25 mouse cellular contexts compared by ENCODE assay signal in genomic region chr14:16842036-16842435, GRCm38 (mm10). TPM values are rescaled to one million over a fixed set of nuclear protein-coding genes. Genes with fewer than 3 reads are reported as not detected.
DNase-seq lines count a peak whose midpoint lies in the region; ATAC-seq lines count a peak whose summit lies in the region.
"Had no signal": no experiment of that assay in that cellular context is flagged by ENCODE, and none has a peak within 500 bp of the region (broad histone marks: within the 10 kb centered on the region; RNA-seq: fewer than 3 reads in every experiment).

No protein-coding gene starts in this region.

- H3K9ac ChIP-seq in hindbrain, embryonic 11.5 days (ENCODE audit: low read depth, low read length): no peak overlapping the region
- no peak overlapping the region for H3K9ac ChIP-seq in intestine, embryonic 15.5 days
- H3K9ac ChIP-seq in intestine, embryonic 16.5 days (ENCODE audit: low read depth, low read length): no peak overlapping the region
- H3K9ac ChIP-seq in neural tube, embryonic 12.5 days: no peak overlapping the region
- no peak overlapping the region for H3K9ac ChIP-seq in neural tube, embryonic 15.5 days (replicated peaks)
- H3K9ac ChIP-seq: embryonic facial prominence, embryonic 13.5 days; forebrain, embryonic 12.5 days; forebrain, embryonic 15.5 days; heart, embryonic 13.5 days had no signal

- 32% methylated on average over 3 of the region's 3 CpGs for WGBS in hindbrain, embryonic 10.5 days
- WGBS in hindbrain, embryonic 11.5 days: 15% methylated on average over 3 of the region's 3 CpGs
- WGBS in intestine, embryonic 15.5 days: 53% methylated on average over 3 of the region's 3 CpGs
- WGBS in intestine, embryonic 16.5 days: 54% methylated on average over 3 of the region's 3 CpGs
- WGBS in neural tube, embryonic 12.5 days: 16% methylated on average over 3 of the region's 3 CpGs
- 31% methylated on average over 3 of the region's 3 CpGs for WGBS in neural tube, embryonic 15.5 days

- DNase-seq in cerebellum, postnatal 36 days: no peak
- peak; percentile 23 for DNase-seq in hindbrain, embryonic 10.5 days (ENCODE audit: low spot score)
- DNase-seq in hindbrain, embryonic 11.5 days (ENCODE audit: low spot score): no peak
- DNase-seq: adrenal gland, adult 8-10 months; adrenal gland, postnatal 25 days; gastrocnemius, postnatal 10 days; gastrocnemius, postnatal 36 days; heart, adult 2 months; heart, postnatal 14 days; heart, postnatal 4 days; kidney, adult 11 months had no signal

- H3K27me3 ChIP-seq in hindbrain, embryonic 10.5 days (ENCODE audit: insufficient read depth, poor library complexity, severe bottlenecking): no peaks in the 10 kb centered on the region
- no peaks in the 10 kb centered on the region for H3K27me3 ChIP-seq in hindbrain, embryonic 11.5 days (ENCODE audit: control insufficient read depth, insufficient read depth, low read length)
- H3K27me3 ChIP-seq in intestine, embryonic 15.5 days (replicated peaks): no peaks in the 10 kb centered on the region
- H3K27me3 ChIP-seq in intestine, embryonic 16.5 days (replicated peaks; ENCODE audit: control insufficient read depth, insufficient read depth, low read length): no peaks in the 10 kb centered on the region
- no peaks in the 10 kb centered on the region for H3K27me3 ChIP-seq in neural tube, embryonic 12.5 days (replicated peaks)
- no peaks in the 10 kb centered on the region for H3K27me3 ChIP-seq in neural tube, embryonic 15.5 days (replicated peaks)
- H3K27me3 ChIP-seq: embryonic facial prominence, embryonic 13.5 days; forebrain, embryonic 12.5 days; forebrain, embryonic 15.5 days; heart, embryonic 13.5 days had no signal

- ATAC-seq in cerebellum, adult (ENCODE audit: insufficient number of reproducible peaks, low FRiP score, low TSS enrichment): 0 out of 2 replicates have a peak, but pooled peaks have one; percentile 15
- ATAC-seq in hindbrain, embryonic 11.5 days (ENCODE audit: low FRiP score): no peak
- ATAC-seq in intestine, embryonic 15.5 days: peak; percentile 56
- ATAC-seq in intestine, embryonic 16.5 days: no peak
- no peak; the same call in none of the 2 replicates for ATAC-seq in neural tube, embryonic 12.5 days (ENCODE audit: low FRiP score, low read depth)
- ATAC-seq in neural tube, embryonic 15.5 days (ENCODE audit: low FRiP score): no peak
- ATAC-seq: activated CD4-positive, CD25-positive, alpha-beta regulatory T cell, adult 4 months; inflammation-experienced regulatory T-cells, adult 6 months had no signal

- H3K4me3 ChIP-seq in hindbrain, embryonic 10.5 days: no peak overlapping the region
- H3K4me3 ChIP-seq in hindbrain, embryonic 11.5 days (ENCODE audit: low read depth, low read length): no peak overlapping the region
- H3K4me3 ChIP-seq in intestine, embryonic 15.5 days (replicated peaks): no peak overlapping the region
- H3K4me3 ChIP-seq in intestine, embryonic 16.5 days (ENCODE audit: low read length): no peak overlapping the region
- H3K4me3 ChIP-seq in neural tube, embryonic 12.5 days: no peak overlapping the region
- H3K4me3 ChIP-seq in neural tube, embryonic 15.5 days (replicated peaks): no peak overlapping the region
- H3K4me3 ChIP-seq: embryonic facial prominence, embryonic 10.5 days; embryonic facial prominence, embryonic 13.5 days; erythroblast, embryonic 14.5 days; forebrain, embryonic 12.5 days; forebrain, embryonic 15.5 days; heart, adult 2 months; heart, embryonic 10.5 days; heart, embryonic 13.5 days had no signal

- H3K4me2 ChIP-seq in hindbrain, embryonic 11.5 days (replicated peaks; ENCODE audit: low read depth, low read length): no peak overlapping the region
- no peak overlapping the region for H3K4me2 ChIP-seq in intestine, embryonic 15.5 days (replicated peaks)
- H3K4me2 ChIP-seq in intestine, embryonic 16.5 days (ENCODE audit: low read depth, low read length): no peak overlapping the region
- peak overlapping the region; percentile 12; the same call in 1 of the 2 replicates for H3K4me2 ChIP-seq in neural tube, embryonic 12.5 days (replicated peaks)
- H3K4me2 ChIP-seq in neural tube, embryonic 15.5 days: no peak overlapping the region
- H3K4me2 ChIP-seq: embryonic facial prominence, embryonic 13.5 days; forebrain, embryonic 12.5 days; forebrain, embryonic 15.5 days; heart, embryonic 13.5 days had no signal

- H3K27ac ChIP-seq in hindbrain, embryonic 10.5 days: no peak overlapping the region
- H3K27ac ChIP-seq in hindbrain, embryonic 11.5 days (ENCODE audit: low read depth, low read length): no peak overlapping the region
- no peak overlapping the region for H3K27ac ChIP-seq in intestine, embryonic 15.5 days
- H3K27ac ChIP-seq in intestine, embryonic 16.5 days (ENCODE audit: low read length): no peak overlapping the region
- no peak overlapping the region for H3K27ac ChIP-seq in neural tube, embryonic 12.5 days
- no peak overlapping the region for H3K27ac ChIP-seq in neural tube, embryonic 15.5 days (replicated peaks)
- H3K27ac ChIP-seq: embryonic facial prominence, embryonic 13.5 days; forebrain, embryonic 12.5 days; forebrain, embryonic 15.5 days; heart, adult 2 months; heart, embryonic 10.5 days; heart, embryonic 13.5 days had no signal

- H3K9me3 ChIP-seq in hindbrain, embryonic 10.5 days: no peaks in the 10 kb centered on the region
- H3K9me3 ChIP-seq in hindbrain, embryonic 11.5 days (ENCODE audit: control insufficient read depth, low read length): no peaks in the 10 kb centered on the region
- no peaks in the 10 kb centered on the region for H3K9me3 ChIP-seq in intestine, embryonic 15.5 days
- H3K9me3 ChIP-seq in intestine, embryonic 16.5 days (ENCODE audit: control insufficient read depth, low read length): no peaks in the 10 kb centered on the region
- H3K9me3 ChIP-seq in neural tube, embryonic 12.5 days: no peaks in the 10 kb centered on the region
- no peaks in the 10 kb centered on the region for H3K9me3 ChIP-seq in neural tube, embryonic 15.5 days (replicated peaks)
- H3K9me3 ChIP-seq: embryonic facial prominence, embryonic 10.5 days; embryonic facial prominence, embryonic 13.5 days; forebrain, embryonic 12.5 days; forebrain, embryonic 15.5 days; heart, embryonic 10.5 days; heart, embryonic 13.5 days had no signal

- H3K36me3 ChIP-seq in hindbrain, embryonic 10.5 days: no peaks in the 10 kb centered on the region
- no peaks in the 10 kb centered on the region for H3K36me3 ChIP-seq in hindbrain, embryonic 11.5 days (ENCODE audit: control insufficient read depth, insufficient read depth, low read length)
- no peaks in the 10 kb centered on the region for H3K36me3 ChIP-seq in intestine, embryonic 15.5 days
- no peaks in the 10 kb centered on the region for H3K36me3 ChIP-seq in intestine, embryonic 16.5 days (ENCODE audit: control insufficient read depth, insufficient read depth, low read length)
- H3K36me3 ChIP-seq in neural tube, embryonic 12.5 days: no peaks in the 10 kb centered on the region
- H3K36me3 ChIP-seq in neural tube, embryonic 15.5 days: no peaks in the 10 kb centered on the region
- H3K36me3 ChIP-seq: embryonic facial prominence, embryonic 10.5 days; embryonic facial prominence, embryonic 13.5 days; forebrain, embryonic 12.5 days; forebrain, embryonic 15.5 days; heart, embryonic 10.5 days; heart, embryonic 13.5 days had no signal

- H3K4me1 ChIP-seq in hindbrain, embryonic 10.5 days (replicated peaks): peaks cover 15% of the 10 kb centered on the region
- H3K4me1 ChIP-seq in hindbrain, embryonic 11.5 days (replicated peaks; ENCODE audit: control insufficient read depth, insufficient read depth, low read length): no peaks in the 10 kb centered on the region
- H3K4me1 ChIP-seq in intestine, embryonic 15.5 days (replicated peaks): no peaks in the 10 kb centered on the region
- H3K4me1 ChIP-seq in intestine, embryonic 16.5 days (ENCODE audit: control insufficient read depth, insufficient read depth, low read length): no peaks in the 10 kb centered on the region
- peaks cover 10% of the 10 kb centered on the region for H3K4me1 ChIP-seq in neural tube, embryonic 12.5 days
- peaks cover 12% of the 10 kb centered on the region for H3K4me1 ChIP-seq in neural tube, embryonic 15.5 days
- H3K4me1 ChIP-seq: embryonic facial prominence, embryonic 10.5 days; forebrain, embryonic 12.5 days; heart, embryonic 10.5 days had no signal

RNA-seq across cellular contexts. Expression of gene Rarb, which starts 23.1 kb away (rescaled TPM):
- polyA plus RNA-seq in hindbrain, embryonic 10.5 days (2016; fragmentation: Nextera tagmentation; extraction: Ambion mirVana): 10.8 and 18.9 TPM in 2 replicates
- 29.3 TPM in 2 replicates for polyA plus RNA-seq in hindbrain, embryonic 11.5 days (2014; fragmentation: Nextera tagmentation; extraction: Ambion mirVana)
- 9.0 and 10.2 TPM in 2 replicates for polyA plus RNA-seq in intestine, embryonic 15.5 days (2015; fragmentation: Nextera tagmentation; extraction: Ambion mirVana)
- 6.2 and 6.5 TPM in 2 replicates for polyA plus RNA-seq in intestine, embryonic 16.5 days (2015; fragmentation: Nextera tagmentation; extraction: Ambion mirVana)
- 47.5 and 52.1 TPM in 2 replicates for polyA plus RNA-seq in neural tube, embryonic 12.5 days (2016; fragmentation: Nextera tagmentation; extraction: Ambion mirVana)
- polyA plus RNA-seq in neural tube, embryonic 15.5 days (2015; fragmentation: Nextera tagmentation; extraction: Ambion mirVana): 25.2 and 25.6 TPM in 2 replicates
- polyA plus RNA-seq: activated CD4-positive, CD25-positive, alpha-beta regulatory T cell, adult 4 months; erythroblast, embryonic 14.5 days; inflammation-experienced regulatory T-cells, adult 6 months had no signal

Comparison
In these comparisons a context has a peak if more than half of its experiments do, and no peak if none do; other contexts are left out.
1. ATAC-seq: peak in cerebellum, adult (single experiment) and intestine, embryonic 15.5 days (single experiment); none in hindbrain, embryonic 11.5 days (single experiment), intestine, embryonic 16.5 days (single experiment), neural tube, embryonic 12.5 days (single experiment) and neural tube, embryonic 15.5 days (single experiment).